Mouse (Mus musculus): ENCODE measurements around the gene Acot13.

Gene Acot13

GRCm38 (mm10) chr13:24830756-24831352 lies 486 bp downstream of the Acot13 start:
- peak in 1 of 2 experiments; percentile 4 for DNase-seq (ENCODE audit: low spot score in 2 of 2)

GRCm38 (mm10) chr13:24826116-24826515 lies 5.2 kb downstream of the Acot13 start:
- DNase-seq (ENCODE audit: low spot score in 2 of 2), result no peak

- DNase-seq (ENCODE audit: low spot score in 2 of 2), result no peak
Observed at GRCm38 (mm10) chr13:24825587-24825986, 5.8 kb downstream of the Acot13 start.

GRCm38 (mm10) chr13:24824647-24825046 lies 6.7 kb downstream of the Acot13 start:
- DNase-seq (ENCODE audit: low spot score in 2 of 2), result no peak

- DNase-seq (ENCODE audit: low spot score in 2 of 2), result no peak
Observed at GRCm38 (mm10) chr13:24822663-24823343, 8.5 kb downstream of the Acot13 start.

GRCm38 (mm10) chr13:24819931-24820330 lies 11.4 kb downstream of the Acot13 start:
- DNase-seq (ENCODE audit: low spot score in 2 of 2), result no peak

- no peak for DNase-seq (ENCODE audit: low spot score in 2 of 2)
Observed at GRCm38 (mm10) chr13:24816125-24817092, 14.9 kb downstream of the Acot13 start.

- DNase-seq (ENCODE audit: low spot score in 2 of 2), result no peak
Observed at GRCm38 (mm10) chr13:24814616-24815015, 16.7 kb downstream of the Acot13 start.

GRCm38 (mm10) chr13:24812521-24812920 lies 18.8 kb downstream of the Acot13 start:
- no peak for DNase-seq (ENCODE audit: low spot score in 2 of 2)

GRCm38 (mm10) chr13:24806079-24806478 lies 25.3 kb downstream of the Acot13 start:
- DNase-seq (ENCODE audit: low spot score in 2 of 2), result no peak

GRCm38 (mm10) chr13:24803196-24803595 lies 28.1 kb downstream of the Acot13 start:
- no peak for DNase-seq (ENCODE audit: low spot score in 2 of 2)

GRCm38 (mm10) chr13:24802131-24802691 lies 29.1 kb downstream of the Acot13 start:
- DNase-seq (ENCODE audit: low spot score in 2 of 2), result peak; percentile 34

GRCm38 (mm10) chr13:24801308-24801921 lies 29.9 kb downstream of the Acot13 start, which contains the start of gene BC005537:
BC005537 (plus strand) TSS chr13:24801657.
- DNase-seq (ENCODE audit: low spot score in 2 of 2), result peak in 1 of 2 experiments; percentile 61

- DNase-seq (ENCODE audit: low spot score in 2 of 2), result peak; percentile 99
Observed at GRCm38 (mm10) chr13:24800674-24801307, 30.5 kb downstream of the Acot13 start.

- peak; percentile 15 to 18 for DNase-seq (ENCODE audit: low spot score in 2 of 2)
Observed at GRCm38 (mm10) chr13:24799925-24800673, 31.2 kb downstream of the Acot13 start.

- DNase-seq (ENCODE audit: low spot score in 2 of 2), result no peak
Observed at GRCm38 (mm10) chr13:24799378-24799777, 32.0 kb downstream of the Acot13 start.

GRCm38 (mm10) chr13:24798686-24799085 lies 32.7 kb downstream of the Acot13 start:
- DNase-seq (ENCODE audit: low spot score in 2 of 2), result no peak

- no peak for DNase-seq (ENCODE audit: low spot score in 2 of 2)
Observed at GRCm38 (mm10) chr13:24792411-24793045, 38.8 kb downstream of the Acot13 start.

- no peak for DNase-seq (ENCODE audit: low spot score in 2 of 2)
Observed at GRCm38 (mm10) chr13:24791349-24791748, 40.0 kb downstream of the Acot13 start.

- no peak for DNase-seq (ENCODE audit: low spot score in 2 of 2)
Observed at GRCm38 (mm10) chr13:24787477-24787876, 43.9 kb downstream of the Acot13 start.
